Mouse (Mus musculus) fat pad, adult 2 months (tissue): ENCODE data around the gene Txndc2.
"Not testable (repeated sequence)": the region's sequence is repeated elsewhere in the genome, so short reads cannot be mapped to it uniquely, and the experiment has no call there.

Experiments used
- DNase-seq: peaks from one replicate; pipeline ENCODE4 v3.0.0-alpha.2; 2011; ENCODE audit warnings: low read depth, low spot score; ENCODE audit errors: extremely low read depth

The Txndc2 gene

DNA sequence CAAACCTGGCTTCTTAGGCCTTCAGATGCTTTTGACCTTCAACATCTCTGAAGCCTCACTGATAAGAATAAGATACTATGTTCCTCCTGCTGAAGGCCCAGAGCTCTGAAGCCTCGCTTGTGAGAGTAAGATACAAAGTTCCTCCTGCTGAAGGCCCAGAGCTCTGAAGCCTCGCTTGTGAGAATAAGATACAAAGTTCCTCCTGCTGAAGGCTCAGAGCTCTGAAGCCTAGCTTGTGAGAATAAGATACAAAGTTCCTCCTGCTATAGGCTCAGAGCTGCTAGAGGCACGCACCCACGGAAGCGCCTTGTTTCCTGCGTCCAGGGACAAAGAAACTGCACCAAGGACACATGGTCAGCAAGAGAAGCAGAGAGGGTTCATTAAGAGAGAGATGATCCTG lies 14.8 kb upstream of the Txndc2 start:
- DNase-seq: no peak

DNA sequence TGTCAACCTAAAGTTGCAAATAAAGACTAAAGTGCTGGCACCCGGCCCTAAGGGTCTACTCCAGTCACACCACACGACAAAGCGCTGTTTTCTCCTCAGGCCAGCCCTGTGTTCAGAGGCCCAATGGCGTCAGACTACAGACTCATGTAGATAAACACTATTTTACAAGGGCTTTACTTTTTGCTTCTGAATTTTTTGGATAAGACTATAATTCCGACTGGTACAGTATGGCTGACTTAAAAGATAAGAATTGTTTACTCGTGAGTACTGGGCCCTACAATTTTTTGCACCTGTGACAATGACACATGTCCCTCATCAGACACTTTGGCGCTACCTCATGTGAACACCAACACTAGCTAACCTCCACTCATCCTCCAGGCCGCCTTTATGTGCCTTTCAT lies 14.1 kb upstream of the Txndc2 start:
- no peak for DNase-seq

DNA sequence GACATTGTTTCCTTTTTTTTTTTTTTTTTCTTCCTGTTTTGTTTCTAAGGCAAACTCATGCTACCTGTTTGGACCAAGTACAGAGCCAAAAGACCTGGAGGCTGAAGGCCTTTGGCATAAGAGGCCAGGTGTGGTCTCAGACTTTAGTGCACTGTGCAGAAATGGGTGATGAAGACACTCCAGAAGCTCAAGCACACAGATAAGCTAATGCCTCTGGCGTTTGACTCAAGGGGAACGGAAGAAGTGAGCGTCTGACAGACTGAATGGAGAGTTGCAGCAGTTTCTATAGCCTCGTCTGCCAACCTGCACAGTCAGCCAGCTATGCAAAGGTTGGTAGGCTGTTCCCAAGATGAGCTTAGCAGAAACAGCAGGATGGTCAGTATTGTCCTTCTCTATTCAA lies 13.6 kb upstream of the Txndc2 start:
- DNase-seq: no peak

DNA sequence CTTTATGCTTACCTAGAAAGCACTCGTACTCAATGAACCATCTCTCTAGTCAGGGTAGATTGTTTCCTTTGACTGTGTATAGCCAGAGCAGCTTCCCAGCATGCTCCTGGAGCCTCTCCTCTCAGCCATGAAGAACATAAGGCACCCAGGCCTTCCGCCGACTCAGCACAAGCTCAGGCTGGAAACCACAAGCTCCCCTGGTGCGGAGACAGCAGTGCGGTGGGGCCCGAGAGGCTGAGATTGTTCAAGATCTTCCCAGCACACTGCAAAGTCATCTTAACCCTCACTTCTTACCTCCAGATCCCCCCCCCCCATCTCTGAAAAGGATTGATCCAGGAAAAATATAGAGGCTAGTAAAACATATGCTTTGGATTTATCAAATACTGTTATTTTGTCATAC lies 8.6 kb upstream of the Txndc2 start:
- no peak for DNase-seq

DNA sequence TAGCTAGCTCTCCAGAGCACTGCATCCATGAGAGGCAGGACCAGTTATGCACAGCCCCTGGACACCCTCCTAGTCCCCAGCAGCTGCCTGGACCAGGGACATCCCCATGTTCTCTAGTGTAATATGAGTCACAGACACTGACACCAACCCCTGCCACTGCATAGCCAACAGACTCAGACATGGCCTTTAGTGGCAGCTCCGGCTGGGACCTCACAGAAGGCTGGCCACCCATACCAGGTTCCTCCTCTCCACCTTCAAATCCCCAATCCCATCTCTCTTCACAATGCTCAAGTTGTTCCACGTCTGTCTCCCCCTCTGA lies 7.2 kb upstream of the Txndc2 start:
- no peak for DNase-seq

DNA sequence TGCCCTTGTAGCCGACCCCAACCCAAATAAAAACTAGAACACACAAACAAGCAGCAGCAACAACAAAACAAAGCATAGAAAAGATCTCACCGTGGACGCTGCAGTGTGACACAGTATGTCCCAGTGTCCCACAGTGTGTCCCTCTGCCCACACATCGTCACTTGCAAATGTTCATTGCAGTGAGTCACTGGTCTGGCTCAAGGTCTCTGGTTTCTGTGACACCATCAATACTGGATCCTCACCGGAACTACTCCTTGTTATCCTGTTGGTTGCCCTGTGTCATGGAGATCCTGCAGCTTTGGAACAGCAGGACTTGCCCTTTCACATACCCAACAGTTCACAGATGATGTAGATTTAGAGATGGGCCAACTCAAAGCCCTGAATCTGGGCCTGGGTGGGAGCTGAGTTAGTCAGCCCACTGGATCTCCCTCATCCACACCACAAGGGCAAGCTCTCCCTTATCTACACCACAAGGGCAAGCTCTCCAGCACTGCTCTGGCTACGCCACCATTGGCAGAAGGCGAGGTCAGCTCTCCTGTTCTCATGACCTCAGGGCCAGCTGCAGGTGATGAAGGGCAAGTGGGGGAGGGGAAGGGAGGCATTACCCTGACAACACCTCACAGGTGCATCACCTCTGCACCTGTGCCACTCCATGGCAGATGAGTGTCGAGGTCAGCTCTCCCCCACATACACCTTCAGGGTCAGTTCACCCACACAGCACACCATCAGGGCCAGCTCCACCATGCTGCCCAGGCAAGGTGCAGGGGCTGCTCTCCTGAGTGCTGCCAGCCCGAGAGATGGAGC lies 6.6 kb upstream of the Txndc2 start:
- no peak for DNase-seq

DNA sequence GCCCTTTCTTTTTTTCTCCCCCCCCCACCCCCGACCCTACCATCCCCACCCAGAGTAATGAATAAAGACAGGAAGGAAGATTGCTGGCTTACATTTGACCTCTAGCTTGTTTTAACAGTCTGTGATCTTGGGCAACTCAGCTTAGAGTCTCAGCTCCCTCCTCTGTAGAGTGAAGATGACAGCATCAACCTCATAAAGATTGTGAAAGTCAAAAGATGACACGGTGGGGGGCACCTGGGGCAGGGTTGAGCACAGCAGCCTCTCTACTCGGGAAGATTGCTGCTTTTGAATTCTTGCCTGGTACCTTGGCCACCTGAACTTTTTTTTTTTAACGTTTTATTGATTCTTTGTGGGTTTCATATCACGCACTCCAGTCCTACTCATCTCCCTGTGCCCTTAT lies 6.0 kb upstream of the Txndc2 start:
- no peak for DNase-seq

DNA sequence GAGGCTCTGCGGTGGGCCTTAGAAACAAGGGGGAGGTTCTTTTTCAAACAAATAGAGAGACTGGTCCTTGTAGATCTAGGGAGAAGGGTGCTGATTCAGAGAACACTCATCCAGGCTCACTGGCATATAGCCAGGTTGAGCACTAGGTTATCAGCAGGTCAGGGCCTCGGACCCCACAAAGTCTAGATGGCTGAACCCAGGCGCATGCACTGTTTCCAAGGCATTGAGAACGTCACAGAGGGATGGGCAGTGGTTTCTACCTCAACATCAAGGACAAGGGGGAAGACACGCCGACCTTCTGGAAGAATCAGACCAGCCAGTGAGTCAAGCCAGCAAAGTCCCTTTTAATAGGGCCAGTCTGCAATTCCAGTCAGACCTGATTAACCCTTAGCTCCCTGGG lies 5.3 kb upstream of the Txndc2 start:
- no peak for DNase-seq

DNA sequence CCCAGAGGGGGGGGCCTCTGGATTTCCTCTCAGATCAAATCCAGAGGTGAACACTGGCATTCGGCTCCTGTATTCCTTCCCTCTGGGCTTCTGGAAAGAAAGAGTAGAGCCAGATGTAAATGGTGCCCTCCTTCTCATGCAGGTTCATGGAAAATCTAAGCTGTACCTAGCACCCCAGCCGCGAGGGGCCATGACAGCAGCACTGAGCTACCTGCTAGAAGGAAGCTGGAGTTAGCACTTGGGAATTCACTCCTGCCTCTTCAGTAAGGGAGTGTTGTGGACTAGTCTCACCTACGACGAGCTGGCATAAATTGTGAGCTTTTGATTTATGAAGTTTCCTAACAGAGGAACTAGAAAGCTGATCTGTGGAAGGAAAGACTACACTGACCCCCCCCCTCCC lies 1.6 kb upstream of the Txndc2 start:
- DNase-seq: no peak

DNA sequence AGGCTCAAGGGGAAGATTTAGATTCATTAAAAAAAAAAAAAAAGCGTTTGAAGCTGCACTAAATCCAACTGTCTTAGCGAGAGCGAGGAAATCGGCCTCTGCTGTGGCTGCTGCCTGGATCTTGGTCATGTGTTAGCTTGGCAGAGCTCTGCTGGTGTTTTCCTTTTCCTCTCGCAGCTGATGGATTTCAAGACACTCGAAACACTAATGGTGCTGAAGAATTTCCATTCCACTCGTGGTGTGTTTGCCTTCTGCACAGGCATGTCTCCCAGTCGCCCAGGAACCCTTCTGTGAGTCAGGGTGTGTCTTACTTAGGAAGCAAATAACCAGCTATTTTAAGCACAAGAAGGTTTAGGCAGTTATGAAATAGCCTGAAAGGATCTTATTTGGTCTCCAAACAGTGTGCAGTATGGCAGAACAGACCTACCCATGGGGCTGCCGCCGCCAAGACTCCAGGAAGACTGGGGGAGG lies 1.1 kb upstream of the Txndc2 start:
- DNase-seq: no peak

DNA sequence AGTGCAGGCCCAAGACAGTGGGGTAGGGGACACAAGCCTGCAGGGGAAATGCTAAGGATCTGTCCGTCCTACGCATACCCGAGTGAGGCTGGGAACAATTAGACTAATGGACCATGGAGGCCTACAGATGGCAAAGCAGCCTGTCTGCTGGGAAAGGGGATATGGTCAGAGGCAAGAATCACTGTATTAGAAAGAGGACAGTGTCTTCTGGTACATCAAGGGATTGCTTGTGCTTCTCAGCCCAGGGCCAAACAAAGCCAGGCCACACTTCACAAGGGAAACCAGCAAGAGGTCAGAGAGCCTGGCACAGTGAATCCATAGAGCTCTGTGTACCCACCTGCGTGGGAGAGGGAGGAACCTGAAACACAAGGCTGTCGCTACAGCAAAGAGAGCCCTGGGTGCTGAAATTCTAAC lies 617 bp upstream of the Txndc2 start:
- no peak for DNase-seq

DNA sequence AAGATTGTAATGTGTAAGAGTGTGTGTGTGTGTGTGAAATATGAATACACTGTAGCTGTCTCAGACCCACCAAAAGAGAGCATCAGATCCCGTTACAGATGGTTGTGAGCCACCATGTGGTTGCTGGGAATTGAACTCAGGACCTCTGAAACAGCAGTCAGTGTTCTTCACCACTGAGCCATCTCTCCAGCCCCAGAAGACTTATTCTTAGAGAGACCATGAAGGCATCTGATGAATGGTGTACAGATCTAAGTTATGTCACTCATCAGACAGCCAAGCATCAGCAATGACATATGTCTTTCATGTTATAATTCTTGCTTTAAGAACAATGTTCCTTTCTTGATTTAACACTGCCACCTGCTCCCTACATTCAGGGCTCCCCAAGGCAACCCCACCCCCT lies 2.8 kb downstream of the Txndc2 start:
- DNase-seq: no peak

DNA sequence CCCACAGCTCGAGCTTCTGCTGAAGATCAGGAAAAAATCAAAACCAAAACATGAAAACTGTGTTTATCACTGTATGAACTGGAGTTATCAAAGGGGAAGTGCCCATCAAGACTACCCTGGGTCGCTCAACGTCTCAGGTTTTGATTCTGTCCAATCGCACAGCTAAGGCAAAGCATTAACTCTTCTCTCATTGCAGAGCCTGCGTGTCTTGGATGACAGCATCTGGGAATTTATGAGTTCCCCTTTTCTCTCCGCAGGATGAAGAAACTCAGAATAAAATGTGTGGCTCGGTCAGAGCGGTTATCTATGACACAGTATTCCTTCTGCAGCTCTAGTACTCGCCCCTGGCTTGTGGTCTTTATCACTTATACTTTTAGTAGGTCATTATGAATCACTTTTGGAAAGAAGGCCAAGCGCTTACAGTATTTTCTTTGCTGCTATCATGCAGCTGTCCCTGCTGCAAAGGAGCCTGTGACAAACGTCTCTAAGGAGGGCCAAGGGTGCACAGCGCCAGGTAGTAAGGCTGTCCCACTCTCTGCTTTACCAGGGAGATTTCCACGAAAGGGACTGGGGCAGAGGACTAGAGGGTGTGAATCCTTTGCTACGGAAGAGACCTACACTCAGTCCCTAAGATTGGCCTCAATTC lies 6.1 kb downstream of the Txndc2 start:
- DNase-seq: no peak

DNA sequence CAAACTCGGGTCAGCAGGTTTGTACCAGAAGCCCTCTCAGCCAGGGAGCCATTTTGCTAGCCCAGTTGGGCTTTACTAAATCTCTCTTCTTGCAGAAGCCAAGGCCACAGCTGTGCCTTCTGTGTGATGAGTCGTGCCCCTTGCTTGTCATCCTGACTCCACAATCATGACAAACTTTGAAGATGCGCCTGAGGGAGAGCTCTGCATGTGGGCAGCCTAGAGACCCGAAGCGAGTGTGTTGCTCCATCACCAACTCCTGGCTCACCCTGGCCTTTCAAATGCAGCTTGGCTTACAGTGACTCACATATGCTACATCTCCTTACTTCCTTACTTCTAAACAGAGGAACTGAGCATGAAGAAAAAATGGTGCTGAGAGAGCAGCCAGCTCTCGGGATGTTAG lies 12.0 kb downstream of the Txndc2 start:
- no peak for DNase-seq

DNA sequence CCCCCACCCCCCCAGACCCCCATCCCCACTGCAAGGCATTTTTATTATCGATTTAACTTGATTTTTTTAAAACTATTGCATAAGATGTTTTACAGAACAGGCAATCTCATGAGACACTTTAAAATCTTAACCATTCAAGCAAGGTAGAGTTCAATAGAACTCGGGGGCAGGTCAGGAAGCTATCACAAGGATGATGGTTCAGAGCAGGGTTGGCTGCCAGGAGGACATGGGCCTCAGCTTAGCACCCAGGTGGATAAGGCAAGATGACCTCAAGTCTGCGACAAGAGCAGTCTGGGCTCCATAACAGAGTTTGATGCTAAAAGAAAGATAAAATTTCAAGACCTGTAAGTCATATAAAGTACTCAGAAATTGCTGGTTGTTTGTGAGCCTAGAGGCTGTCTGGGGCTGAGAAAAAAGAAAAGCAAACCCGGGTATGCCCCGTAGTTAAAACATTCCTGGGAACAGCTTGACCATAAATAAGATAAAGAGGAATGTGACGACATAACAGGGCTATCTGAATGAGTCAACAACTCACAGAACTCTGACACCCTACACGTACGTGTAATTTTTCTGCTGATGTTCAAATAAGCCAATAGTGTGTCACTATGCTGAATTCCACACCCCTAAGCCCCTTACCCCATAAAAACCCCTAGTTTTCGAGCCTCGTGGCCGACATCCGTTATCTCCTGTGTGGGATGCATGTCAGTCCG lies 13.0 kb downstream of the Txndc2 start:
- not testable (repeated sequence) for DNase-seq

DNA sequence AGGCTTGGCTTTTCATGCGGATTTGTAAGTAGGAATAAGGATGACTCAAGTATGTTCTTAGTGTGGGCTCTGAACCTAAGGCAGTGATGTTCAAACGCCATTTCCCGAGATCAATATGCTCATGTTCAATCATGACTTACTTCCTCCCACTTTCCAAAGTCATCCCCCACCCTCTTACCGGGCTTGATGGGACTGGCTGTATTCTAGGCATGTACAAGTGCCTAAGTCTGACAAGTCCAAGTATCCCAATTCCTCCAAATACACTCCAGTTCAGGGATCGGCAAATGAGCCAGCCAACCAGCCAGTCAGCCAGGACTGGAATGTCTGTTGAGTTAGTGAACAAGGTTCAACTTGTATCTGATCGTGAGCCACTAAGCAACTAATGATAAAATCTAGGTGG lies 15.7 kb downstream of the Txndc2 start:
- DNase-seq: no peak

DNA sequence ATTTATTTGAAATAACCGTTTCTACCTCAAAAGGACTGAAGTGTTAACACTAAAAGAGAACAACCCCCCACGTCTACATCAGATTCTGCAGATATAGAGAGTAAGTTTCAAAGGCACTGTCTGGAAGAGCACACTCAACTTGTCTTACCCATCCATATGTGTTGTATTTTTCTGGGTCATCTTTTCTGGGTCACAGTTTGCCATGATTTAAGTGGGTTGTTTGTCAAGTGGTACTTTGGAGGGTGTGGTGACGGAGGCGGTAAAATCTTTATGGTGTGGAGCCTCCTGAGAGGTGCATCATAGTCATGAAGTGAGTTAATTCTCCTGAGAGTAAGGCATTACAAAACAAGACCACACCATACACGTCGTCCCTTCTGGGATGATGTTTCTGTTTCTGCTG lies 16.4 kb downstream of the Txndc2 start:
- no peak for DNase-seq

DNA sequence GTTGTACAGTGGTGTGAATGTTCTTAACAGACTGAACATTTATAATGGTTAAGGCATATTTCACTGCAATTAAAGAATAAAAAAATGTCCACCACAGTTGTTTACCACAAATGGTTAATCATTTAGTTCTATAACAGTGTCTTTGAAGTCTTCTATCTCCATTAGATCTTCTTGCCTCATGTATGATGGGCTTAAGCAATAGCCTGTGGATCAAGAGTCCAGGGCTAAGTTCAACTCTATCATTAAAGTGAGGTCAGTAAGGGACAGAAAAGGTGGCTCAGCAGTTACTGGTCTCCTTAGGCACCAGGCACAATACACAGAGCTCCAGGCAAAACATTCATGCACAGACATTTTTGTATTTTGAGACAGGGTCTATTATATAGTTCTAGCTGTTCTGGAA lies 18.8 kb downstream of the Txndc2 start:
- DNase-seq: no peak

DNA sequence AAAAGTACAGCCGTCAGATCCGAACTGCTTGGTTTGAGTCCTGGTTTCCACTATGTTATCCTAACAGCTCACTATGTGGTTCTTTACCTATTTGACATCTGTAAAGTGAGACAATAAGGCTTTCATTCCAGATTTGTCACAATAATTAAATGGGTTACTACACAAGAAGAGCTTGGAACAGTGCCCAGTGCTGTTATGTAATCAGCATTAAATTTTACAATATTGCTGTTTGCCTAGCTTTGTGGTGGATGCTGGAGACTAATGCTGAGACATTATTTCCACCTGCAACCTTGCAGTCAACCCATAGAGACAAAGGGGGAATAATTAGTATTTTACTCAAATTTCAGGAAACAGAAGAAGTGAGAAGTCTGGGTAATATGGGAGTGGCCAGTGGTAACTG lies 23.5 kb downstream of the Txndc2 start:
- DNase-seq: no peak

DNA sequence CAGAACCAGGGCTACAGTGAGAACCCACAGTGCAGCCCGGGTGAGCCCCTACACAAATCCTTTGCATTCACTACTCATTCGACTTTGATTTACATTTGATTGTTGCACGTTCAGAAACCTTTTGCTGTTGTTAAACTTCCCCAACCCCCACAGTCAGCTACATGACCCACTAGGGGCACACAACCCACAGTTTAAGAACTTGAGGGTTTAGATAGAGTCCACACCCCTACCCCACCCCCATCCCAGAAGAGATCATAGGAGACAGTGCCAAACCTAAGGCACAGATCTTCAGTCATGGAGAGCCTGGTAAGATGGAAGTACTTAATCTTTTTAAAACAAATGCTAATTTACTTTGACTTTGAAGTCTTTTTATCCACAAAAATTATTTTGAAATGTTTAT lies 26.3 kb downstream of the Txndc2 start:
- no peak for DNase-seq

DNA sequence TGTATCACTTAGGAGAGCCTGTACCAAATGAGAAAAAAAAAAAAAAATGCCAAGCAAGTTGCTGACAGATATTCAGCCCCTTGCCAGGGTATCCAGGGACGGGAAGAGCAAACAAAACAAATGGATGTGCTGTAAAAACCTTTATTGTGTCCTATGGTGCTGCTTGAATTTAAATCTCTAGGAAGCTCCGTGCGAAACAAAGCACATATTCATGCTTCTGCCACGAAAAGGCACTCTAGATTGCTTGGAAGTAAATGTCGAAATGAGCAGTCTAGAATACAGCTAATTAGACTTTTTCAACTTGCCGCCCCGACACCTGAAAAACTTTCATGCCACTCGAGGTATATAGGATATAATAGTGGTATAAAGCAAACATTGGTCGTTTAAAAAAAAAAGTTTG lies 27.5 kb downstream of the Txndc2 start:
- DNase-seq: no peak
